8 mouse cellular contexts compared by ENCODE assay signal in genomic region chr11:60176182-60176974, GRCm38 (mm10). TPM values are rescaled to one million over a fixed set of nuclear protein-coding genes. Genes with fewer than 3 reads are reported as not detected.
DNase-seq lines count a peak whose midpoint lies in the region; ATAC-seq and TF ChIP-seq lines count a peak whose summit lies in the region.

No protein-coding gene starts in this region.

- TF ChIP-seq CTCF in G1E (IDR thresholded peaks at IDR 0.05; ENCODE audit: low read depth, low read length), result no peak
- TF ChIP-seq CTCF in lung, postnatal 0 days (IDR thresholded peaks at IDR 0.05), result peak; percentile 55

- peaks cover 62% of the 10 kb centered on the region for H3K4me1 ChIP-seq in G1E (ENCODE audit: insufficient read depth, low read depth, low read length)
- H3K4me1 ChIP-seq in hindbrain, embryonic 12.5 days, result peaks cover 78% of the 10 kb centered on the region
- peaks cover 25% of the 10 kb centered on the region for H3K4me1 ChIP-seq in lung, postnatal 0 days (ENCODE audit: insufficient read depth, low read depth, low read length)

- peak overlapping the region; percentile 77 for H3K4me3 ChIP-seq in G1E (ENCODE audit: low read depth, low read length)
- peak overlapping the region; percentile 64 for H3K4me3 ChIP-seq in hindbrain, embryonic 12.5 days
- peak overlapping the region; percentile 49 for H3K4me3 ChIP-seq in lung, postnatal 0 days (ENCODE audit: low read depth, low read length)

- H3K36me3 ChIP-seq in G1E (replicated peaks), result peaks cover 77% of the 10 kb centered on the region
- H3K36me3 ChIP-seq in hindbrain, embryonic 12.5 days, result no peaks in the 10 kb centered on the region
- H3K36me3 ChIP-seq in lung, postnatal 0 days (ENCODE audit: insufficient read depth, low read length), result no peaks in the 10 kb centered on the region

- H3K9me3 ChIP-seq in G1E (replicated peaks), result no peaks in the 10 kb centered on the region
- no peaks in the 10 kb centered on the region for H3K9me3 ChIP-seq in hindbrain, embryonic 12.5 days (replicated peaks)
- H3K9me3 ChIP-seq in lung, postnatal 0 days (ENCODE audit: low read length), result no peaks in the 10 kb centered on the region

- H3K4me2 ChIP-seq in hindbrain, embryonic 12.5 days (replicated peaks), result peak overlapping the region; percentile 98
- peak overlapping the region; percentile 100 for H3K4me2 ChIP-seq in lung, postnatal 0 days (replicated peaks; ENCODE audit: low read depth, low read length)

- no peak; the same call in 1 of the 2 replicates for ATAC-seq in G1E (ENCODE audit: extremely low read depth, insufficient number of reproducible peaks, low FRiP score, poor library complexity, severe bottlenecking)
- peak; percentile 79 for ATAC-seq in hindbrain, embryonic 12.5 days (ENCODE audit: low FRiP score)
- peak; percentile 36 for ATAC-seq in lung, postnatal 0 days

- H3K27ac ChIP-seq in hindbrain, embryonic 12.5 days, result peak overlapping the region; percentile 99
- peak overlapping the region; percentile 62 for H3K27ac ChIP-seq in lung, postnatal 0 days (ENCODE audit: low read length)

- no peaks in the 10 kb centered on the region for H3K27me3 ChIP-seq in G1E (ENCODE audit: insufficient read depth, low read length)
- no peaks in the 10 kb centered on the region; the same call in 1 of the 2 replicates for H3K27me3 ChIP-seq in hindbrain, embryonic 12.5 days
- no peaks in the 10 kb centered on the region for H3K27me3 ChIP-seq in lung, postnatal 0 days (replicated peaks; ENCODE audit: insufficient read depth, low read length)

- no peak for TF ChIP-seq EP300 in lung, postnatal 0 days (IDR thresholded peaks at IDR 0.05)

- DNase-seq in G1E (ENCODE audit: low spot score), result peak; percentile 82
- DNase-seq in cerebellum, adult 9-10 months, result peak; percentile 86
- DNase-seq in frontal cortex, postnatal 14 days (ENCODE audit: low spot score in 2 of 2), result peak; percentile 69 to 77
- DNase-seq in layer of hippocampus, postnatal 14 days (ENCODE audit: low spot score in 2 of 2), result peak; percentile 64 to 72
- DNase-seq in lung, postnatal 0 days (ENCODE audit: low spot score), result peak; percentile 74
- DNase-seq in ovary, postnatal 10 days (ENCODE audit: low spot score), result peak; percentile 53
- DNase-seq in thymus, postnatal 10 days (ENCODE audit: low spot score in 2 of 2), result peak; percentile 50 to 61

- WGBS in hindbrain, embryonic 12.5 days, result under 1% methylated on average over 71 of the region's 71 CpGs
- 2% methylated on average over 54 of the region's 71 CpGs for WGBS in lung, postnatal 0 days

- H3K9ac ChIP-seq in hindbrain, embryonic 12.5 days, result peak overlapping the region; percentile 76
- peak overlapping the region; percentile 35 for H3K9ac ChIP-seq in lung, postnatal 0 days (replicated peaks; ENCODE audit: low read depth)

RNA-seq across cellular contexts. Expression of gene Srebf1, which starts 46.0 kb away (rescaled TPM):
- 79.4 and 137 TPM in 2 replicates for total RNA-seq in G1E (2014; fragmentation: Nextera tagmentation)
- 64.4 and 66.8 TPM in 2 replicates for total RNA-seq in G1E (2017)
- polyA plus RNA-seq in G1E (2012), result 276 and 322 TPM in 2 replicates
- 49.2 and 51.9 TPM in 2 replicates for polyA plus RNA-seq in hindbrain, embryonic 12.5 days (2016; fragmentation: Nextera tagmentation; extraction: Ambion mirVana)
- total RNA-seq in layer of hippocampus, postnatal 14 days (2021), result 10 to 100 TPM; 53.2 to 55.2 TPM
- polyA plus RNA-seq in lung, postnatal 0 days (2015; fragmentation: Nextera tagmentation; extraction: Ambion mirVana), result 61.7 and 70.1 TPM in 2 replicates
